8 mouse cellular contexts compared by ENCODE assay signal in genomic region chr16:11174671-11175081, GRCm38 (mm10). TPM values are rescaled to one million over a fixed set of nuclear protein-coding genes. Genes with fewer than 3 reads are reported as not detected.
DNase-seq lines count a peak whose midpoint lies in the region; ATAC-seq lines count a peak whose summit lies in the region.

No protein-coding gene starts in this region.

- H3K4me3 ChIP-seq in hindbrain, embryonic 16.5 days (ENCODE audit: low read length), result peak overlapping the region; percentile 79

- H3K4me2 ChIP-seq in hindbrain, embryonic 16.5 days (ENCODE audit: low read length), result peak overlapping the region; percentile 87

- H3K9me3 ChIP-seq in hindbrain, embryonic 16.5 days (ENCODE audit: control insufficient read depth, low read length), result no peaks in the 10 kb centered on the region

- peak overlapping the region; percentile 46; the same call in 1 of the 2 replicates for H3K27ac ChIP-seq in hindbrain, embryonic 16.5 days (ENCODE audit: low read depth, low read length)

- peak; percentile 61 for DNase-seq in ZHBTc4 (ENCODE audit: low read depth, low spot score)
- peak; percentile 44 to 63 for DNase-seq in cerebellum, postnatal 25 days
- DNase-seq in frontal cortex, postnatal 36 days (ENCODE audit: low spot score in 2 of 2), result peak; percentile 36 to 43
- DNase-seq in layer of hippocampus, postnatal 36 days, result peak; percentile 14 to 29
- peak; percentile 57 for DNase-seq in lung, postnatal 25 days (ENCODE audit: low spot score)
- peak; percentile 77 for DNase-seq in retina, embryonic 14.5 days (ENCODE audit: low spot score)
- DNase-seq in urinary bladder, postnatal 25 days (ENCODE audit: low spot score), result peak; percentile 31

- no peak for ATAC-seq in hindbrain, embryonic 16.5 days

- H3K9ac ChIP-seq in hindbrain, embryonic 16.5 days (ENCODE audit: low read depth, low read length), result peak overlapping the region; percentile 23; the same call in 1 of the 2 replicates

- H3K36me3 ChIP-seq in hindbrain, embryonic 16.5 days (ENCODE audit: control insufficient read depth, insufficient read depth, low read length), result no peaks in the 10 kb centered on the region

- WGBS in hindbrain, embryonic 16.5 days, result 7% methylated on average over 10 of the region's 10 CpGs

- no peaks in the 10 kb centered on the region for H3K27me3 ChIP-seq in hindbrain, embryonic 16.5 days (replicated peaks; ENCODE audit: control insufficient read depth, insufficient read depth, low read length)

- peaks cover 13% of the 10 kb centered on the region for H3K4me1 ChIP-seq in hindbrain, embryonic 16.5 days (ENCODE audit: control insufficient read depth, insufficient read depth, low read depth, low read length)

RNA-seq across cellular contexts. Expression of gene Zc3h7a, which starts 1.5 kb away (rescaled TPM):
- 67.0 and 75.8 TPM in 2 replicates for polyA plus RNA-seq in hindbrain, embryonic 16.5 days (2015; fragmentation: Nextera tagmentation; extraction: Ambion mirVana)
- total RNA-seq in layer of hippocampus, postnatal 36 days (2021), result 10 to 100 TPM; 70.6 to 99.7 TPM

RNA-seq across cellular contexts. Expression of gene Rsl1d1, which starts 28.5 kb away (rescaled TPM):
- 117 and 124 TPM in 2 replicates for polyA plus RNA-seq in hindbrain, embryonic 16.5 days (2015; fragmentation: Nextera tagmentation; extraction: Ambion mirVana)
- 10 to 100 TPM; 51.9 to 57.7 TPM for total RNA-seq in layer of hippocampus, postnatal 36 days (2021)

RNA-seq across cellular contexts. Expression of gene Txndc11, which starts 40.2 kb away (rescaled TPM):
- polyA plus RNA-seq in hindbrain, embryonic 16.5 days (2015; fragmentation: Nextera tagmentation; extraction: Ambion mirVana), result 27.4 and 28.9 TPM in 2 replicates
- 10 to 100 TPM; 30.8 to 36.6 TPM for total RNA-seq in layer of hippocampus, postnatal 36 days (2021)

Comparison
In these comparisons a context has a peak if more than half of its experiments do, and no peak if none do; other contexts are left out.
1. DNase-seq: peak in every context shown above with its lines; median percentile 77 in retina, embryonic 14.5 days; 61 in ZHBTc4; 57 in lung, postnatal 25 days; 54 in cerebellum, postnatal 25 days; 40 in frontal cortex, postnatal 36 days; 31 in urinary bladder, postnatal 25 days; 22 in layer of hippocampus, postnatal 36 days.